Mouse (Mus musculus) ovary, postnatal 36 days (tissue): ENCODE data around the gene Pkhd1.
"Not testable (repeated sequence)": the region's sequence is repeated elsewhere in the genome, so short reads cannot be mapped to it uniquely, and the experiment has no call there.

ENCODE experiments used
- DNase-seq: peaks from one replicate; pipeline ENCODE4 v3.0.0; 2022; ENCODE audit warnings: low spot score, mixed read lengths

The Pkhd1 gene

GRCm38 (mm10) chr1:20301631-20302030, 316.2 kb downstream of the Pkhd1 start:
- DNase-seq, result no peak

DNA sequence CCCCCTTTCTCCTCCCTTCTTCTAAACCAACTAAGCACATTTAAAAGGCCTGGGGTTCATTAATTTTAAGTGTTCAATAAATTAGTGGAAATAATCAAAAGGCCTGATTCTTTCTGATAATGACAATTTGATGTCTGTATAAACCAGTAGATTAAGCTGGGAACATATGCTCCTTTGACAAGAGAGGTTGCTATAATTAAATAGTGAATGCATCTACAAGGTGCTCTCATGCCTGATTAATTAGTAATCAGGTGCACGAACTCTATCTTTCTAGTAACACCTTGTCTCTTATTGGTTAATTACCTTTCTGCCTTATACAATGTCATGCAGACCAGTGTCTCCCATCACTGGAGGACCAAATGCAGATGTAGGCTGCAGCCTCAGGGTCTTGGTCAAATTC, 329.2 kb downstream of the Pkhd1 start:
- DNase-seq, result no peak

GRCm38 (mm10) chr1:20260403-20260802, 357.5 kb downstream of the Pkhd1 start:
- no peak for DNase-seq

DNA sequence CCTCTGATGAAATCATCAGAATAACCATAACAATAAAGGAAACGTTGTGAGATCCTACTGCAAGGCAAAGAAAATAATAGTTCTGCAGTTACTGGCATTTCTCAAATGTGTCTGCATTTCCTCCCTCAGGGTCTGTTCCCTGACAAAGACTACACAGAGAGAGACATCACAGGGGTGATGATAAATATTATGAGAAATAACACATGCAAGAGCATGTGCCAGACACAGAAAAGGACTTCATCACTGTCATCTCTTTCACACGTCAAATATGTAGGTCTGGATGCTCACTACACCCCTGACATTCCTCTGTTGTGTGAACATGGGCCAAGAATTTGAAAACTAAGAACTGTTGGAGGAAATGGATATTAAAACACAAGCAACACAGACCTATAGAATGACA, 369.7 kb downstream of the Pkhd1 start:
- no peak for DNase-seq

DNA sequence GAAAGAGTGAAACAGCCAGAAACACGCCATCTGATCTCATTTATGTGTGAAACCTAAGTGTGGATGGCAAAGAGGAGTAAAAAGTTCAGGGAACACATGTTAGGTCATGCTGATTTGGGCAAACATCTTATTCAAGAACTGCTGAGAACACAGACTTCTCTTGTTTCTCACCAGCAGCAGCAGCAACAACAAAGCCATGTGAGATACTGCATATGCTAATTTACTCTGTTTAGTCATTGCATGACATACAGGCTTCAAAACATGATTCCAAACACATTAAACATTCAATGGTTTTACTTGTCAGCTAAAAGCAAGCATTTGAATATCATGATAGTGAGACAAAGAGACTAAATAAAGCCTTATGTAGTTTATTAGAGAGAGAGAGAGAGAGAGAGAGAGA, 401.2 kb downstream of the Pkhd1 start:
- DNase-seq, result no peak

DNA sequence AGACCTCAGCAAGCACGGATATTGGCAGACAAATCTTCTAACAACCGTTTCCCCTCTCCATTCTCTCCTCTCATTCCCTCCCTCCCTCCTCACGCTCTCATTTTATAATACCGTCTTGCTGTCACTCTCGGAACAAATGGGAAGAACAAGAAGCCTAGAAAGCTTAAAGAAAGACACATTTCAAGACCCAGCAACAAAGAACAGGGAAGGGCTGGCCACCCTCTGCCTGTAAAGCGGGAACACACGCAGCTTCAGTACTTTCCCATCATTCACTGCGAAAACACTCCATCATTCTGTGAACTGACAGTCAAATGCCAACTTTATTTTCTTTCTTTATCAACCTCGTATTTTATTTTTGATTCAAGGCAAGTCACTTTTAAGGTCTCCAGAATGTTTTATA, 427.4 kb downstream of the Pkhd1 start:
- DNase-seq, result no peak

GRCm38 (mm10) chr1:20180157-20180556, 437.7 kb downstream of the Pkhd1 start:
- no peak for DNase-seq

- no peak for DNase-seq
Observed at GRCm38 (mm10) chr1:20171199-20171598, 446.7 kb downstream of the Pkhd1 start.

GRCm38 (mm10) chr1:20150627-20151026, 467.2 kb downstream of the Pkhd1 start:
- not testable (repeated sequence) for DNase-seq

DNA sequence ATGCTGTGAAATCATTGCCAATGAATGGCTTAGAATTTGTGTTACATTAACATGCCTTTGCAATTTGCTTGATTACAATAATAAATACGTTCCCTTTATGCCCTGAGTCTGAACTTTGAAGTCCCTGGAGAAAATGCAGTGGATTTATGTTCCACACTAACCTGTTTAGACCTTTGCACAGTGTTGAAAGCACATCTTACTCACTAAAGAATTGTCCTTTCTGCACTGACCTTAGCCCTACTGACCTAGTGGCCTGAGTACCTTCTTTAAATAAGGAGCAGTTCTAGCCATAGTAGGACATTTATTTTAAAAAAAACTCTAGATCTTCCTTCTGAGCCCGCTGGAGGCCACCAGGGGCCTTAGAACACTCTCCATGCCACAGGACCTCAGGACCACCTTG, 467.8 kb downstream of the Pkhd1 start:
- no peak for DNase-seq

GRCm38 (mm10) chr1:20136205-20136604, 481.7 kb downstream of the Pkhd1 start:
- DNase-seq, result no peak

GRCm38 (mm10) chr1:20135065-20135618, 482.7 kb downstream of the Pkhd1 start:
- DNase-seq, result no peak

DNA sequence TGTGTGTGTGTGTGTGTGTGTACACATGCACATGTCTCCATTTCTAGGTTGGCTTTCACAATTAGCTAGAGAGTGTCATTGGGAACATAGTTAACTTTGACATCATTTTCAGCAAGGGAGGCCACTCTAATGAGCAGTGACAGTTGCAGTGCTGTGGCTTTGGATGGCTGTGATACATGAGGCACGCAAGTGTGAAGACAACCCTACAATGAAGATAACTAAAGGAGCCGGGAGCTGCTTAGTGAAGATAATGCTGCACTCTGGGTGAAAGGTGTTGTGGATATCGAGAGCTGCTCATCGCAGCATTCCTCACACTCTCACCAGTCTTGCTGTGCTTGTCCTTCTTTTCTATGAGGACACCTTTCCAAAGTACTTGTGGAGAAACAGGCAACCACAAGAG, 484.2 kb downstream of the Pkhd1 start:
- DNase-seq, result no peak

DNA sequence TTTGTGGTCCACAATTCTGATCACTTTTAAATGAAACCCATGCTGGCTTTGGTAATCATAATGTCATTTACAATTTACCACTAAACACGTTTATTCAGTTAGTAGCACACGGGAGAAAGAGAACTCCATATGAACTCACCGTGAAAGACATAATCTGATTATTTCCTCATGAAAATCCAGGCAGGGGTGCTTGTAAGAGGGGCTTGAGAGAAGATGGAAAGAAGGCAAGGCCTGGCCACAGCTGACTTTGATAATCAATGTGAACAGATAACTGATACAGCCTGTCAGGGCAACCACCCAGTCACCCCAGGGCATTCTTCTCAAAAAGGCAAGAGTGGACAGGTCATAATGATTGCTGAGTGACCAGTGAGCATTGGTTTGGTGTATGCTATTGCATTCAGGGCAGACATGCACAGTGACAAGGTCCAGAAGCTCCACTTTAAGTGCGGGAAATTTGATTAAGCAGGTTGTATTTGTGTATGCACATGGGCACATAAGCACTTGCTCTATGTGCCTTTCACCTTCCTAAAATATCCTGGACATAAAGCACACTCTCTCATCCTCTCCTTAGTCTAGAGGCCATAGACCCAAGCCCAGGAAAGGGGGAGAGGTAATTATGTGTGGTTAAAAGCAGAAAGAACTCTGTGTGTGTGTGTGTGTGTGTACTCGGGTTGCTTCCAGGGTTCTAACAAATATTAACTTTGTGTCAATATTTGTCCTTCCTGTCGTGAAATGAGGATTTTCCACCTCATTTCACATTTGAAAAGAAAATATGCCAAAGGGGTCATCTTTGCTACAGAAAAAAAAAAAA, 485.9 kb downstream of the Pkhd1 start:
- no peak for DNase-seq

- no peak for DNase-seq
Observed at GRCm38 (mm10) chr1:20117331-20117730, 500.5 kb downstream of the Pkhd1 start.

DNA sequence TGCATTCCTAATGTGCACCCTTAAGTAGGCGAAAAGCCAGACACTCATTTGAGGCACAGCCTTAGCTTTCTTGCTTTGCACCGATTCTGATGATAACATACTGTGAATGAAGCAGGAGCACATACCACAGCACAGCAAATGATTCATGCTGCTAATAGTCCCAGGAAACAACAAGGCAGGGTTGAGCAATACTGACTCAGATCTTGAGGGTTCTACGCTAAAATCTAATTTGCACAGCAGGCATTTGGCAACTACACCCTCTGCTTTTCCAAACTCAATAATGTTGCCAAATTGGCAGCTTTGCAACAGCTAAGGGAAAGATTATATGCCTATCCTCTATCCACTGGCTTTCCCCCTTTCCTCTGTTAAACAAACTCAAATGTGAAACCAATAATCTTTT, 548.1 kb downstream of the Pkhd1 start:
- DNase-seq, result no peak

- DNase-seq, result peak; percentile 3
Observed at GRCm38 (mm10) chr1:20058245-20058644, 559.6 kb downstream of the Pkhd1 start.

DNA sequence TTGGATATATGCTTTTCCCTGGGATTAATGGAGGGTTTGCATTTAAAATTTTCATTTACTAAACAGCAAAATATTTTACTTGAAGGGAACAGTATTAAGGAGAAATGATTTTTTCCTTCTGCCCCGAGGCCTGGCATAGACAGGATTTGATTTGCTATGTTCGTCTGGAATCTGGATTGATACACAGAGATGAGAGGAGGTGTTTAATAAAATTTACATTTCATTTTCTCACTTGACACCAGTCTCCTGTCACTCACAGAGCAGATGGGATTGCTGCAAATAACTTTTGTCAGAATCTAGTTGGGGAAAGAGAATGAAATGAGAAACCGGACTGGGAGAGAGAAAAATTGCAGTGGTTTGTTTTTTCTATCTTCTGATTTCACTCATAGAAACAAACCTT, 578.5 kb downstream of the Pkhd1 start:
- no peak for DNase-seq

DNA sequence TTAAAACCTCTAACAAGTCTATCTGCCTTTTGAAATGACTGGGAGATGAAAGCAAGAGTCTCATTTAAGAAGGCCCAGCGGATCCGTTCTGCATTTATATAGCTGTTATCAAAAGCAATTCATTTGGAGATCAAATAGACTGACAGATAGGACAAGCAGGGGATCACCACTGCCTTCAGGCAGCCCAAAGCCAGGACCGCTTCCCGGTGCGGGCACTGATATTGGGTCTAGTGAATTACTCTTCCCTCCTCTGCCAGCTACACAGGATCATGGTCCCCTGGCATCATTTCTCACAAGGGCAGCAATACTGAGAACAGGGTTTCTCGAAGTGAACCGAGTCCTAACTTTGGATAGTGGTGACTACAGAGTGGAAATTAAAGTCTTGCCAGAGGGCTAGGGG, 582.6 kb downstream of the Pkhd1 start:
- DNase-seq, result no peak

GRCm38 (mm10) chr1:20018198-20018925, 599.5 kb downstream of the Pkhd1 start:
- DNase-seq, result no peak

GRCm38 (mm10) chr1:20017619-20018018, 600.2 kb downstream of the Pkhd1 start:
- no peak for DNase-seq
